Mouse (Mus musculus): Measurements from ENCODE around the gene Rasgef1a. TPM values are rescaled to one million over a fixed set of nuclear protein-coding genes. Genes with fewer than 3 reads are reported as not detected.
A peak's percentile ranks its signal among the peaks of the same experiment; 100 is the strongest.

Rasgef1a gene
- polyA plus RNA-seq, 1 experiment from 2014 or later: 0.19 TPM

DNA sequence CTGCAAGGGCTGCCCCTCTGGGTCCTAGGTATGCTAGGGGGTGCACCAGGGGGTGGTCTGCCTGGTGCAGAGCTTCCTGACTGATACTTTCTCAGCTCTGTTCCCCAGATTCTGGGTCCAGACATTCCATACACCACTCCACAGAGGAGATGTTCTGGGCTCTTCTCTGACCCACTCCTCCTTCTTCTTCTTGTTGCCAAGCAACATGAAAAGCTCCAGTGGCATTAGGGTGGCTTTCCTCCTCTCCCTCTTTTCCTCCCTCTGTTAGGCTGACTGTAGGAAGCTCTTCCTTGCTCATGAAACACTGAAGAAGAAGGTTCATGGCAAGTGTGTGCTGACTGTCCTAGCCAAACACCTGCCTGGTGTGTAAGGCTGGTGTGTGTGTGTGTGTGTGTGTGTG is 35.7 kb downstream of the Rasgef1a start:
- H3K9me3 ChIP-seq (ENCODE audit: control insufficient read depth, low read length): no peaks in the 10 kb centered on the region
- H3K9ac ChIP-seq (ENCODE audit: low read length): no peak overlapping the region
- no peaks in the 10 kb centered on the region for H3K27me3 ChIP-seq (ENCODE audit: control insufficient read depth, insufficient read depth, low read length)
- no peak overlapping the region for H3K4me3 ChIP-seq (ENCODE audit: low read depth, low read length)
- no peaks in the 10 kb centered on the region for H3K36me3 ChIP-seq (ENCODE audit: control insufficient read depth, insufficient read depth, low read length)
- DNase-seq (ENCODE audit: low spot score) (no peak), ATAC-seq (ENCODE audit: low FRiP score, low TSS enrichment) (no peak)
- H3K4me2 ChIP-seq (replicated peaks; ENCODE audit: low read depth): no peak overlapping the region
- H3K27ac ChIP-seq (replicated peaks): no peak overlapping the region
- TF ChIP-seq EP300 (optimal IDR thresholded peaks at IDR 0.05) (no peak), CTCF (IDR thresholded peaks at IDR 0.05; ENCODE audit: low read depth) (no peak)
- no peaks in the 10 kb centered on the region for H3K4me1 ChIP-seq (replicated peaks; ENCODE audit: control insufficient read depth, insufficient read depth)

- TF ChIP-seq CTCF (IDR thresholded peaks at IDR 0.05; ENCODE audit: low read depth) (no peak), EP300 (optimal IDR thresholded peaks at IDR 0.05) (no peak)
- no peak overlapping the region for H3K27ac ChIP-seq (replicated peaks)
- H3K4me3 ChIP-seq (ENCODE audit: low read depth, low read length): no peak overlapping the region
- DNase-seq (ENCODE audit: low spot score) (peak; percentile 11), ATAC-seq (ENCODE audit: low FRiP score, low TSS enrichment) (no peak)
- no peaks in the 10 kb centered on the region for H3K4me1 ChIP-seq (replicated peaks; ENCODE audit: control insufficient read depth, insufficient read depth)
- H3K9ac ChIP-seq (ENCODE audit: low read length): no peak overlapping the region
- no peaks in the 10 kb centered on the region for H3K9me3 ChIP-seq (ENCODE audit: control insufficient read depth, low read length)
- H3K27me3 ChIP-seq (ENCODE audit: control insufficient read depth, insufficient read depth, low read length): no peaks in the 10 kb centered on the region
- no peaks in the 10 kb centered on the region for H3K36me3 ChIP-seq (ENCODE audit: control insufficient read depth, insufficient read depth, low read length)
- 65% methylated on average over 4 of the region's 4 CpGs for WGBS
- no peak overlapping the region for H3K4me2 ChIP-seq (replicated peaks; ENCODE audit: low read depth)
Measured at GRCm38 (mm10) chr6:118047811-118048505, 36.7 kb downstream of the Rasgef1a start.

DNA sequence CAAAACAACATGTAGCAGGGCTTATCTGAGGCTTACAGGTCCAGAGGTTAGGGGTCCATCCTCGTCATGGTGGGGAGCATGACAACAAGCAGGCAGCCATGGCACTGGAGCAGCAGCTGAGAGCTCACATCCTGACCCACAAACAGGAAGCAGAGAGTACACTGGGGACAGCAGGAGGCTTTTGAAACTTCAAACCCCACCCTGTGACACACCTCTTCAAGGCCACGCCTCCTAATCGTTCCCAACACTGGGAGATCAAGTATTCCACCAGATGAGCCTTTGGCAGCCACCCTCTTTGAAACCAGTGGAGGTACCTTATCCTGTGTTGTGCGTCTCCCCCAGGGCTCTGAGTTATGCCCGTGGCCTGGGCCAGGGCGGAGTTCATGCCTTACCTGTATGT is 38.5 kb downstream of the Rasgef1a start:
- peak; percentile 5 for DNase-seq (ENCODE audit: low spot score)
- Histone ChIP-seq H3K9ac (ENCODE audit: low read length) (no peak overlapping the region), H3K4me3 (ENCODE audit: low read depth, low read length) (no peak overlapping the region), H3K36me3 (ENCODE audit: control insufficient read depth, insufficient read depth, low read length) (no peaks in the 10 kb centered on the region), H3K27ac (replicated peaks) (no peak overlapping the region), H3K4me2 (replicated peaks; ENCODE audit: low read depth) (no peak overlapping the region), H3K27me3 (ENCODE audit: control insufficient read depth, insufficient read depth, low read length) (no peaks in the 10 kb centered on the region), H3K9me3 (ENCODE audit: control insufficient read depth, low read length) (no peaks in the 10 kb centered on the region), H3K4me1 (replicated peaks; ENCODE audit: control insufficient read depth, insufficient read depth) (no peaks in the 10 kb centered on the region)
- TF ChIP-seq CTCF (IDR thresholded peaks at IDR 0.05; ENCODE audit: low read depth) (no peak), EP300 (optimal IDR thresholded peaks at IDR 0.05) (no peak)
- ATAC-seq (ENCODE audit: low FRiP score, low TSS enrichment): no peak
- 82% methylated on average over 6 of the region's 6 CpGs for WGBS

DNA sequence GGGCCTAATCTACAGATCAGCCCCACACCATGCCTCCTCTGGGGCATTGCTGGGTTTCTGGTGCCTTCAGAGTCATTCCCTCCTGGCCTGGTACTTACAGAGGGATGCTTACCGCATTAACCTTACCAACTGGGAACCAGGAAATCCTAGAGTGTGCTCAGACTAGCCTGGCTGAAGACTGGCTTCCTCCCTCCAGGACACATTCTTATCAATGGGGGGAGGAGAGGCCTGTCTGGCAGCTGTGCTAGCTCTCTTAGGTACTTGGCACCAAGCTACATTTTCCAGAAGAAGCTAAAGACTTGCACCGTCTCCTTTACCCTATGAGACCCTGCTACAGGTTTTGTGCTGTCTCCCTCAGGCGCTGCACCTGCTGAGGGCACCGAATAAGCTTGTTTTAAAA is 40.2 kb downstream of the Rasgef1a start:
- Histone ChIP-seq H3K36me3 (ENCODE audit: control insufficient read depth, insufficient read depth, low read length) (no peaks in the 10 kb centered on the region), H3K4me3 (ENCODE audit: low read depth, low read length) (no peak overlapping the region)

GRCm38 (mm10) chr6:118055209-118055608 is 44.0 kb downstream of the Rasgef1a start:
- H3K27ac ChIP-seq (replicated peaks): no peak overlapping the region
- no peak overlapping the region for H3K4me3 ChIP-seq (ENCODE audit: low read depth, low read length)
- H3K36me3 ChIP-seq (ENCODE audit: control insufficient read depth, insufficient read depth, low read length): no peaks in the 10 kb centered on the region
- WGBS: 87% methylated on average over 10 of the region's 10 CpGs
- H3K4me1 ChIP-seq (replicated peaks; ENCODE audit: control insufficient read depth, insufficient read depth): no peaks in the 10 kb centered on the region
- DNase-seq (ENCODE audit: low spot score): no peak
- H3K4me2 ChIP-seq (replicated peaks; ENCODE audit: low read depth): no peak overlapping the region
- no peak overlapping the region for H3K9ac ChIP-seq (ENCODE audit: low read length)
- no peaks in the 10 kb centered on the region for H3K9me3 ChIP-seq (ENCODE audit: control insufficient read depth, low read length)
- TF ChIP-seq CTCF (IDR thresholded peaks at IDR 0.05; ENCODE audit: low read depth) (no peak), EP300 (optimal IDR thresholded peaks at IDR 0.05) (no peak)
- no peaks in the 10 kb centered on the region for H3K27me3 ChIP-seq (ENCODE audit: control insufficient read depth, insufficient read depth, low read length)
- ATAC-seq (ENCODE audit: low FRiP score, low TSS enrichment): no peak

More for the DNA sequence above, 40.2 kb downstream of the Rasgef1a start:
- Histone ChIP-seq H3K9me3 (ENCODE audit: control insufficient read depth, low read length) (no peaks in the 10 kb centered on the region), H3K4me2 (replicated peaks; ENCODE audit: low read depth) (no peak overlapping the region), H3K27me3 (ENCODE audit: control insufficient read depth, insufficient read depth, low read length) (no peaks in the 10 kb centered on the region), H3K4me1 (replicated peaks; ENCODE audit: control insufficient read depth, insufficient read depth) (no peaks in the 10 kb centered on the region), H3K27ac (replicated peaks) (no peak overlapping the region), H3K9ac (ENCODE audit: low read length) (no peak overlapping the region)
- no peak for ATAC-seq (ENCODE audit: low FRiP score, low TSS enrichment)
- TF ChIP-seq CTCF (IDR thresholded peaks at IDR 0.05; ENCODE audit: low read depth) (no peak), EP300 (optimal IDR thresholded peaks at IDR 0.05) (no peak)
- no peak for DNase-seq (ENCODE audit: low spot score)
- 54% methylated on average over 4 of the region's 4 CpGs for WGBS

GRCm38 (mm10) chr6:118061266-118061665 is 50.0 kb downstream of the Rasgef1a start:
- ATAC-seq (ENCODE audit: low FRiP score, low TSS enrichment) (no peak), DNase-seq (ENCODE audit: low spot score) (no peak)
- 91% methylated on average over 4 of the region's 4 CpGs for WGBS
- H3K4me2 ChIP-seq (replicated peaks; ENCODE audit: low read depth): no peak overlapping the region
- TF ChIP-seq CTCF (IDR thresholded peaks at IDR 0.05; ENCODE audit: low read depth) (no peak), EP300 (optimal IDR thresholded peaks at IDR 0.05) (no peak)
- H3K9me3 ChIP-seq (ENCODE audit: control insufficient read depth, low read length): no peaks in the 10 kb centered on the region
- H3K36me3 ChIP-seq (ENCODE audit: control insufficient read depth, insufficient read depth, low read length): no peaks in the 10 kb centered on the region
- H3K27me3 ChIP-seq (ENCODE audit: control insufficient read depth, insufficient read depth, low read length): no peaks in the 10 kb centered on the region
- no peak overlapping the region for H3K27ac ChIP-seq (replicated peaks)
- no peak overlapping the region for H3K9ac ChIP-seq (ENCODE audit: low read length)
- H3K4me1 ChIP-seq (replicated peaks; ENCODE audit: control insufficient read depth, insufficient read depth): peaks cover 2% of the 10 kb centered on the region; the same call in 1 of the 2 replicates
- H3K4me3 ChIP-seq (ENCODE audit: low read depth, low read length): no peak overlapping the region
